Mouse (Mus musculus): ENCODE measurements around the gene Gjb6. TPM values are rescaled to one million over a fixed set of nuclear protein-coding genes. Genes with fewer than 3 reads are reported as not detected.

Gjb6 gene
- polyA plus RNA-seq, 1 experiment from 2014 or later = 0.52 TPM

DNA sequence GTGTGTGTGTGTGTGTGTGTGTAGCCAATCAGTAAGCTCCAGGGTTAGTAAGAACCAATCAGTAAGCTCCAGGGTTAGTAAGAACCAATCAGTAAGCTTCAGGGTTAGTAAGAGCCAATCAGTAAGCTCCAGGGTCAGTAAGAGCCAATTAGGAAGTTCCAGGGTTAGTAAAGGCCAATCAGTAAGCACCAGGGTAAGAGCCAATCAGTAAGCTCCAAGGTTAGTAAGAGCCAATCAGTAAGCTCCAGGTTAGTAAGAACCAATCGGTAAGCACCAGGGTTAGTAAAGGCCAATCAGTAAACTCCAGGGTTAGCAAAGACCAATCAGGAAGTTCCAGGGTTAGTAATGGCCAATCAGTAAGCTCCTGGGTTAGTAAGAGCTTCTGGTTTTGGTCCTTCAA lies 50.5 kb downstream of the Gjb6 start:
- no peak overlapping the region for H3K9ac ChIP-seq
- H3K4me2 ChIP-seq = no peak overlapping the region
- H3K27ac ChIP-seq = no peak overlapping the region
- no peaks in the 10 kb centered on the region for H3K27me3 ChIP-seq
- no peak for ATAC-seq (replicated peaks; ENCODE audit: low FRiP score)
- WGBS = 91% methylated on average over 1 of the region's 1 CpGs
- H3K9me3 ChIP-seq (replicated peaks) = no peaks in the 10 kb centered on the region
- H3K4me1 ChIP-seq = peaks cover 22% of the 10 kb centered on the region
- no peaks in the 10 kb centered on the region for H3K36me3 ChIP-seq
- no peak overlapping the region for H3K4me3 ChIP-seq (replicated peaks)

DNA sequence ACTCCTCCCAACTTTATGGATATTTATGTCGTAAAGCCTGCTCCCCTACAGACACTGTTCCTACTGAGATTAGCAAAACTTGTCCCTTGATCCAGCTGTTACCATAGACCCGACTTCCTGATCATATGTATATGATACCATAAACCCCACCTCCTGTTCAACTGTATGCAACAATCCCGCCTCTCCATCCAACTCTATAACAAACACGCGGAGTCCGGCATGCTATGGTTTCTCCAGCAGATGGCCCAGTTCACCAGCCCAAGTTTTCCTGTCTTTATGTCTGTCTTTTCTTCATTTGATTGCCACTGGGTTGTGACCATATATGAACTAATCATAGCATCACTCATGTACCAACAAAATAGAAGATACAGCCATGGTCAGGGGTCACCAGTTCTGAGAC lies 57.9 kb downstream of the Gjb6 start:
- no peak overlapping the region for H3K4me3 ChIP-seq (replicated peaks)
- 80% methylated on average over 6 of the region's 6 CpGs for WGBS
- H3K27ac ChIP-seq = no peak overlapping the region
- H3K4me2 ChIP-seq = no peak overlapping the region
- 0 out of 2 replicates have a peak, but pooled peaks cover 5% of the 10 kb centered on the region for H3K4me1 ChIP-seq
- no peak for ATAC-seq (replicated peaks; ENCODE audit: low FRiP score)
- H3K9me3 ChIP-seq (replicated peaks) = no peaks in the 10 kb centered on the region
- H3K36me3 ChIP-seq = no peaks in the 10 kb centered on the region
- H3K9ac ChIP-seq = no peak overlapping the region
- H3K27me3 ChIP-seq = no peaks in the 10 kb centered on the region

Other genes with a start within 250 kb of the Gjb6 start
- 47.3 and 48.3 TPM in 2 replicates for gene Zmym2, start 247.0 kb downstream of the Gjb6 start, polyA plus RNA-seq (2015; fragmentation: Nextera tagmentation; extraction: Ambion mirVana)
- 13.1 and 15.1 TPM in 2 replicates for gene Gja3, start 75.5 kb downstream of the Gjb6 start, polyA plus RNA-seq (2015; fragmentation: Nextera tagmentation; extraction: Ambion mirVana)
- 4.5 and 5.1 TPM in 2 replicates for gene Gjb2, start 28.9 kb downstream of the Gjb6 start, polyA plus RNA-seq (2015; fragmentation: Nextera tagmentation; extraction: Ambion mirVana)
- not detected in 2 replicates for gene Gm4491, start 17.7 kb downstream of the Gjb6 start, polyA plus RNA-seq (2015; fragmentation: Nextera tagmentation; extraction: Ambion mirVana)